Mouse (Mus musculus): ENCODE measurements around the gene Adk. TPM values are rescaled to one million over a fixed set of nuclear protein-coding genes. Genes with fewer than 3 reads are reported as not detected.
A peak's percentile ranks its signal among the peaks of the same experiment; 100 is the strongest.

Adk gene
- total and polyA plus RNA-seq, 3 experiments = 69.0 to 479 (median 102) TPM

- Histone ChIP-seq H3K79me2 (ENCODE audit: control insufficient read depth, insufficient read depth, low read length, poor library complexity) (peaks cover 3% of the 10 kb centered on the region; the same call in 1 of the 2 replicates), H3K27me3 (ENCODE audit: control insufficient read depth in 1 of 2, insufficient read depth in 2 of 2, low read length in 2 of 2) (no peaks in the 10 kb centered on the region), H3K4me1 (ENCODE audit: control insufficient read depth in 1 of 2, insufficient read depth in 2 of 2, low read length in 2 of 2) (peaks cover 13 to 14% of the 10 kb centered on the region in 2 experiments), H3K9me3 (replicated peaks; ENCODE audit: insufficient read depth, low read length) (no peaks in the 10 kb centered on the region), H3K27ac (ENCODE audit: control insufficient read depth, low read depth, low read length) (no peak overlapping the region), H3K9ac (ENCODE audit: control insufficient read depth, low read depth, low read length, poor library complexity, severe bottlenecking) (no peak overlapping the region), H3K36me3 (ENCODE audit: control insufficient read depth in 1 of 2, insufficient read depth in 2 of 2, low read length in 2 of 2) (peaks cover 0 to 29% of the 10 kb centered on the region in 2 experiments; a peak in 3 of 4 replicates), H3K4me3 (ENCODE audit: control insufficient read depth in 1 of 2, insufficient read depth in 1 of 2, low read depth in 2 of 2, low read length in 2 of 2) (no peak overlapping the region)
- TF ChIP-seq ZKSCAN1 (IDR thresholded peaks at IDR 0.05; ENCODE audit: low read depth, low read length) = no peak
- no peak for TF ChIP-seq MYB (IDR thresholded peaks at IDR 0.05; ENCODE audit: low read depth, low read length)
- TF ChIP-seq CHD1 (IDR thresholded peaks at IDR 0.05; ENCODE audit: low read depth, low read length) = no peak
- no peak for TF ChIP-seq ELF1 (IDR thresholded peaks at IDR 0.05; ENCODE audit: low read depth, low read length)
- no peak for TF ChIP-seq ZC3H11A (IDR thresholded peaks at IDR 0.05; ENCODE audit: low read depth, low read length)
- TF ChIP-seq TBP (IDR thresholded peaks at IDR 0.05; ENCODE audit: low read depth, low read length) = no peak
- no peak for TF ChIP-seq USF2 (IDR thresholded peaks at IDR 0.05; ENCODE audit: borderline replicate concordance in 1 of 2, insufficient read depth in 1 of 2, low read depth in 1 of 2, low read length in 2 of 2)
- no peak for TF ChIP-seq MEF2A (IDR thresholded peaks at IDR 0.05; ENCODE audit: extremely low read depth, insufficient replicate concordance, low read depth, low read length, poor library complexity, severe bottlenecking)
- TF ChIP-seq POLR2A (IDR thresholded peaks at IDR 0.05; ENCODE audit: control insufficient read depth in 1 of 2, insufficient read depth in 1 of 2, low read depth in 1 of 2, low read length in 2 of 2, poor library complexity in 1 of 2) = no peak
- TF ChIP-seq MAFK (IDR thresholded peaks at IDR 0.05; ENCODE audit: borderline replicate concordance, low read depth, low read length) = no peak
- TF ChIP-seq USF1 (IDR thresholded peaks at IDR 0.05; ENCODE audit: low read depth, low read length) = no peak
- no peak for TF ChIP-seq HCFC1 (IDR thresholded peaks at IDR 0.05; ENCODE audit: low read depth, low read length)
- TF ChIP-seq EP300 (IDR thresholded peaks at IDR 0.05; ENCODE audit: low read depth in 1 of 2, low read length in 2 of 2) = no peak
- TF ChIP-seq BHLHE40 (IDR thresholded peaks at IDR 0.05; ENCODE audit: borderline replicate concordance, low read depth, low read length) = no peak
- DNase-seq (ENCODE audit: low read depth, low spot score) = peak; percentile 32
Measured at GRCm38 (mm10) chr14:21085666-21086065, 33.3 kb downstream of the Adk start.

GRCm38 (mm10) chr14:21086106-21086505 lies 33.7 kb downstream of the Adk start:
- TF ChIP-seq SMC3 (IDR thresholded peaks at IDR 0.05; ENCODE audit: low read depth, low read length) = no peak
- TF ChIP-seq ELF1 (IDR thresholded peaks at IDR 0.05; ENCODE audit: low read depth, low read length) = no peak
- no peak for TF ChIP-seq RAD21 (IDR thresholded peaks at IDR 0.05; ENCODE audit: low read depth, low read length)
- TF ChIP-seq CHD1 (IDR thresholded peaks at IDR 0.05; ENCODE audit: low read depth, low read length) = no peak
- no peak for TF ChIP-seq E2F4 (IDR thresholded peaks at IDR 0.05; ENCODE audit: borderline replicate concordance, low read depth, low read length)
- TF ChIP-seq ZNF384 (IDR thresholded peaks at IDR 0.05; ENCODE audit: low read depth, low read length) = no peak
- TF ChIP-seq MAX (IDR thresholded peaks at IDR 0.05; ENCODE audit: low read length) = no peak
- no peak overlapping the region for H3K9ac ChIP-seq (ENCODE audit: control insufficient read depth, low read depth, low read length, poor library complexity, severe bottlenecking)
- H3K79me2 ChIP-seq (ENCODE audit: control insufficient read depth, insufficient read depth, low read length, poor library complexity) = peaks cover 2% of the 10 kb centered on the region; the same call in 1 of the 2 replicates
- no peak overlapping the region for H3K27ac ChIP-seq (ENCODE audit: control insufficient read depth, low read depth, low read length)
- no peak for DNase-seq (ENCODE audit: low read depth, low spot score)
- H3K4me1 ChIP-seq (ENCODE audit: control insufficient read depth in 1 of 2, insufficient read depth in 2 of 2, low read length in 2 of 2) = peaks cover 14 to 17% of the 10 kb centered on the region in 2 experiments
- H3K27me3 ChIP-seq (ENCODE audit: control insufficient read depth in 1 of 2, insufficient read depth in 2 of 2, low read length in 2 of 2) = no peaks in the 10 kb centered on the region
- peaks cover 0 to 32% of the 10 kb centered on the region in 2 experiments; a peak in 3 of 4 replicates for H3K36me3 ChIP-seq (ENCODE audit: control insufficient read depth in 1 of 2, insufficient read depth in 2 of 2, low read length in 2 of 2)
- H3K9me3 ChIP-seq (replicated peaks; ENCODE audit: insufficient read depth, low read length) = no peaks in the 10 kb centered on the region
- H3K4me3 ChIP-seq (ENCODE audit: control insufficient read depth in 1 of 2, insufficient read depth in 1 of 2, low read depth in 2 of 2, low read length in 2 of 2) = no peak overlapping the region
